Mouse (Mus musculus) lung, postnatal 0 days (tissue): Measurements from ENCODE around the gene Gm17409.

Experiments used
- CTCF ChIP-seq: IDR thresholded peaks from 2 replicates; pipeline ENCODE4 v1.5.1; 2016; ENCODE audit warnings: antibody characterized with exemption, mild to moderate bottlenecking
- EP300 ChIP-seq: IDR thresholded peaks from 2 replicates; pipeline ENCODE4 v1.6.1; 2016; ENCODE audit warnings: antibody characterized with exemption, mild to moderate bottlenecking, control low read depth

- no peak for TF ChIP-seq CTCF
- no peak for TF ChIP-seq EP300
Measured at GRCm38 (mm10) chr2:58432211-58432610, 37.7 kb upstream of the Gm17409 start.
